8 mouse cellular contexts compared by ENCODE assay signal in genomic region chr6:120154526-120155309, GRCm38 (mm10).
A peak's percentile ranks its signal among the peaks of the same experiment; 100 is the strongest.
DNase-seq lines count a peak whose midpoint lies in the region; ATAC-seq and TF ChIP-seq lines count a peak whose summit lies in the region.

No protein-coding gene starts in this region.

- WGBS in heart, embryonic 12.5 days: 72% methylated on average over 5 of the region's 5 CpGs

- H3K79me2 ChIP-seq in C2C12 (ENCODE audit: control insufficient read depth, insufficient read depth) (no peaks in the 10 kb centered on the region), myocyte (ENCODE audit: control insufficient read depth, insufficient read depth) (no peaks in the 10 kb centered on the region)

- no peak for TF ChIP-seq POLR2A in myocyte (IDR thresholded peaks at IDR 0.05; ENCODE audit: insufficient read length, low read depth)

- DNase-seq in heart, adult 8-10 months (ENCODE audit: low spot score): peak; percentile 72
- peak; percentile 23 for DNase-seq in gastrocnemius, postnatal 10 days
- no peak for DNase-seq in urinary bladder, adult 2 months (ENCODE audit: low spot score)
- DNase-seq in ovary, postnatal 10 days (ENCODE audit: low spot score): no peak

- H3K4me3 ChIP-seq in heart, embryonic 12.5 days: no peak overlapping the region
- H3K4me3 ChIP-seq in C2C12 (ENCODE audit: insufficient read depth, poor library complexity, severe bottlenecking) (no peak overlapping the region), myocyte (no peak overlapping the region)

- H3K4me1 ChIP-seq in heart, embryonic 12.5 days (replicated peaks): peaks cover 39% of the 10 kb centered on the region

- no peak overlapping the region for H3K27ac ChIP-seq in heart, embryonic 12.5 days (ENCODE audit: poor library complexity, severe bottlenecking)

- H3K27me3 ChIP-seq in heart, embryonic 12.5 days (replicated peaks): no peaks in the 10 kb centered on the region
- H3K27me3 ChIP-seq in C2C12 (ENCODE audit: control insufficient read depth, insufficient read depth, insufficient read length) (no peaks in the 10 kb centered on the region), myocyte (ENCODE audit: control insufficient read depth, insufficient read depth, insufficient read length) (no peaks in the 10 kb centered on the region)

- H3K9me3 ChIP-seq in heart, embryonic 12.5 days (replicated peaks): no peaks in the 10 kb centered on the region

- no peak for ATAC-seq in heart, embryonic 12.5 days (ENCODE audit: insufficient number of reproducible peaks, low FRiP score)
- no peak for ATAC-seq in erythroid progenitor cell, adult 5-6 weeks (replicated peaks; ENCODE audit: low FRiP score, poor library complexity, severe bottlenecking)

- no peak overlapping the region for H3K4me2 ChIP-seq in heart, embryonic 12.5 days
- H3K4me2 ChIP-seq in myocyte (ENCODE audit: low read depth): no peak overlapping the region

- H3ac ChIP-seq in C2C12 (ENCODE audit: control insufficient read depth, insufficient read length, low read depth) (no peak overlapping the region), myocyte (ENCODE audit: control insufficient read depth, insufficient read length) (no peak overlapping the region)

- no peak for TF ChIP-seq CTCF in C2C12 (IDR thresholded peaks at IDR 0.05; ENCODE audit: control insufficient read depth, insufficient read depth, insufficient read length)

- no peak overlapping the region for H3K9ac ChIP-seq in heart, embryonic 12.5 days

- no peaks in the 10 kb centered on the region for H3K79me3 ChIP-seq in C2C12 (ENCODE audit: low read depth)

- H3K36me3 ChIP-seq in heart, embryonic 12.5 days: no peaks in the 10 kb centered on the region
- no peaks in the 10 kb centered on the region for H3K36me3 ChIP-seq in C2C12 (ENCODE audit: control insufficient read depth, insufficient read depth)
- no peaks in the 10 kb centered on the region for H3K36me3 ChIP-seq in myocyte (ENCODE audit: control insufficient read depth, insufficient read depth)

TF ChIP-seq in C2C12, 6 proteins besides CTCF, POLR2A, EP300 and RAD21:
- TF ChIP-seq FOSL1 (IDR thresholded peaks at IDR 0.05; ENCODE audit: insufficient read depth, low read length, poor library complexity, severe bottlenecking) (no peak), MYOD1 (IDR thresholded peaks at IDR 0.05; ENCODE audit: control insufficient read depth, insufficient read length, low read depth) (peak; percentile 80)

TF ChIP-seq in myocyte, 11 proteins besides CTCF, POLR2A, EP300 and RAD21:
- TF ChIP-seq MYOD1 (IDR thresholded peaks at IDR 0.05; ENCODE audit: control insufficient read depth in 1 of 3, insufficient read length in 2 of 3, low read depth in 2 of 3): peak in 2 of 3 experiments; percentile 72 to 86
- TF ChIP-seq CEBPB (IDR thresholded peaks at IDR 0.05; ENCODE audit: insufficient read depth, poor library complexity, severe bottlenecking): no peak
- peak in 2 of 3 experiments; percentile 26 to 61 for TF ChIP-seq MYOG (IDR thresholded peaks at IDR 0.05; ENCODE audit: control insufficient read depth in 1 of 3, insufficient read depth in 1 of 3, insufficient read length in 2 of 3, low read depth in 2 of 3)
TF ChIP-seq in myocyte: peak in this region for 2.

Comparison
In these comparisons a context has a peak if more than half of its experiments do, and no peak if none do; other contexts are left out.
1. DNase-seq: peak in heart, adult 8-10 months (single experiment) and gastrocnemius, postnatal 10 days (single experiment); none in urinary bladder, adult 2 months (single experiment) and ovary, postnatal 10 days (single experiment).